Mouse (Mus musculus): Measurements from ENCODE around the gene Gpr4. TPM values are rescaled to one million over a fixed set of nuclear protein-coding genes. Genes with fewer than 3 reads are reported as not detected.
A peak's percentile ranks its signal among the peaks of the same experiment; 100 is the strongest.

Gene Gpr4
- polyA plus RNA-seq, 1 experiment from 2014 or later = 1.7 TPM

- whole genome bisulfite sequencing = 61% methylated on average over 7 of the region's 7 CpGs
- Histone ChIP-seq H3K27ac (replicated peaks) (no peak overlapping the region), H3K4me2 (replicated peaks) (no peak overlapping the region), H3K4me1 (peaks cover 12% of the 10 kb centered on the region; the same call in 1 of the 2 replicates), H3K27me3 (peaks cover 6% of the 10 kb centered on the region; the same call in 1 of the 2 replicates), H3K9me3 (replicated peaks) (no peaks in the 10 kb centered on the region), H3K9ac (no peak overlapping the region), H3K4me3 (replicated peaks) (no peak overlapping the region), H3K36me3 (no peaks in the 10 kb centered on the region)
- ATAC-seq (ENCODE audit: insufficient number of reproducible peaks, low FRiP score, low TSS enrichment, low read depth) = no peak; the same call in 1 of the 2 replicates
Measured at GRCm38 (mm10) chr7:19214369-19214768, 2.0 kb downstream of the Gpr4 start.

- no peaks in the 10 kb centered on the region for H3K9me3 ChIP-seq (replicated peaks)
- no peak overlapping the region for H3K9ac ChIP-seq
- H3K36me3 ChIP-seq = no peaks in the 10 kb centered on the region
- H3K27ac ChIP-seq (replicated peaks) = no peak overlapping the region
- peaks cover 12% of the 10 kb centered on the region; the same call in 1 of the 2 replicates for H3K4me1 ChIP-seq
- H3K27me3 ChIP-seq = peaks cover 6% of the 10 kb centered on the region; the same call in 1 of the 2 replicates
- ATAC-seq (ENCODE audit: insufficient number of reproducible peaks, low FRiP score, low TSS enrichment, low read depth) = no peak
- no peak overlapping the region for H3K4me2 ChIP-seq (replicated peaks)
- 55% methylated on average over 9 of the region's 9 CpGs for WGBS
- no peak overlapping the region for H3K4me3 ChIP-seq (replicated peaks)
Measured at GRCm38 (mm10) chr7:19214940-19215339, 2.6 kb downstream of the Gpr4 start.

GRCm38 (mm10) chr7:19217492-19217891 lies 5.2 kb downstream of the Gpr4 start:
- 66% methylated on average over 5 of the region's 5 CpGs for WGBS
- Histone ChIP-seq H3K9ac (no peak overlapping the region), H3K9me3 (replicated peaks) (no peaks in the 10 kb centered on the region), H3K27ac (replicated peaks) (no peak overlapping the region), H3K27me3 (peaks cover 6% of the 10 kb centered on the region; the same call in 1 of the 2 replicates), H3K4me3 (replicated peaks) (no peak overlapping the region), H3K36me3 (no peaks in the 10 kb centered on the region), H3K4me1 (peaks cover 4% of the 10 kb centered on the region; the same call in 1 of the 2 replicates), H3K4me2 (replicated peaks) (no peak overlapping the region)
- ATAC-seq (ENCODE audit: insufficient number of reproducible peaks, low FRiP score, low TSS enrichment, low read depth) = no peak

GRCm38 (mm10) chr7:19217944-19218343 lies 5.6 kb downstream of the Gpr4 start:
- peaks cover 3% of the 10 kb centered on the region; the same call in 1 of the 2 replicates for H3K4me1 ChIP-seq
- no peak overlapping the region for H3K4me2 ChIP-seq (replicated peaks)
- 13% methylated on average over 3 of the region's 3 CpGs for WGBS
- no peak overlapping the region for H3K27ac ChIP-seq (replicated peaks)
- no peaks in the 10 kb centered on the region for H3K9me3 ChIP-seq (replicated peaks)
- peaks cover 5% of the 10 kb centered on the region; the same call in 1 of the 2 replicates for H3K27me3 ChIP-seq
- H3K4me3 ChIP-seq (replicated peaks) = no peak overlapping the region
- H3K36me3 ChIP-seq = no peaks in the 10 kb centered on the region
- no peak for ATAC-seq (ENCODE audit: insufficient number of reproducible peaks, low FRiP score, low TSS enrichment, low read depth)
- H3K9ac ChIP-seq = no peak overlapping the region

- Histone ChIP-seq H3K9me3 (replicated peaks) (no peaks in the 10 kb centered on the region), H3K27ac (replicated peaks) (no peak overlapping the region), H3K36me3 (no peaks in the 10 kb centered on the region), H3K9ac (no peak overlapping the region), H3K4me2 (replicated peaks) (no peak overlapping the region), H3K4me1 (peaks cover 3% of the 10 kb centered on the region; the same call in 1 of the 2 replicates), H3K4me3 (replicated peaks) (no peak overlapping the region), H3K27me3 (no peaks in the 10 kb centered on the region)
- WGBS = 79% methylated on average over 3 of the region's 3 CpGs
- ATAC-seq (ENCODE audit: insufficient number of reproducible peaks, low FRiP score, low TSS enrichment, low read depth) = no peak
Measured at GRCm38 (mm10) chr7:19220061-19220460, 7.7 kb downstream of the Gpr4 start.

GRCm38 (mm10) chr7:19222189-19222588 lies 9.9 kb downstream of the Gpr4 start:
- Histone ChIP-seq H3K4me3 (replicated peaks) (no peak overlapping the region), H3K36me3 (peaks cover 4% of the 10 kb centered on the region; the same call in 1 of the 2 replicates), H3K27ac (replicated peaks) (no peak overlapping the region), H3K27me3 (no peaks in the 10 kb centered on the region), H3K4me1 (peaks cover 7% of the 10 kb centered on the region), H3K9ac (no peak overlapping the region), H3K4me2 (replicated peaks) (no peak overlapping the region), H3K9me3 (replicated peaks) (no peaks in the 10 kb centered on the region)
- no peak for ATAC-seq (ENCODE audit: insufficient number of reproducible peaks, low FRiP score, low TSS enrichment, low read depth)
- 94% methylated on average over 16 of the region's 16 CpGs for WGBS

GRCm38 (mm10) chr7:19222875-19223274 lies 10.5 kb downstream of the Gpr4 start:
- no peak for ATAC-seq (ENCODE audit: insufficient number of reproducible peaks, low FRiP score, low TSS enrichment, low read depth)
- WGBS = 90% methylated on average over 14 of the region's 14 CpGs

GRCm38 (mm10) chr7:19224933-19225332 lies 12.6 kb downstream of the Gpr4 start:
- WGBS = 79% methylated on average over 4 of the region's 4 CpGs
- no peak overlapping the region for H3K9ac ChIP-seq
- no peak for ATAC-seq (ENCODE audit: insufficient number of reproducible peaks, low FRiP score, low TSS enrichment, low read depth)

More at GRCm38 (mm10) chr7:19222875-19223274, 10.5 kb downstream of the Gpr4 start:
- Histone ChIP-seq H3K27ac (replicated peaks) (no peak overlapping the region), H3K36me3 (peaks cover 4% of the 10 kb centered on the region; the same call in 1 of the 2 replicates), H3K4me1 (peaks cover 10% of the 10 kb centered on the region), H3K27me3 (no peaks in the 10 kb centered on the region), H3K9me3 (replicated peaks) (no peaks in the 10 kb centered on the region), H3K4me2 (replicated peaks) (no peak overlapping the region), H3K4me3 (replicated peaks) (no peak overlapping the region), H3K9ac (no peak overlapping the region)

GRCm38 (mm10) chr7:19226817-19227797 lies 14.8 kb downstream of the Gpr4 start:
- Histone ChIP-seq H3K9ac (peak overlapping the region; percentile 60), H3K36me3 (peaks cover 4% of the 10 kb centered on the region; the same call in 1 of the 2 replicates), H3K9me3 (replicated peaks) (no peaks in the 10 kb centered on the region), H3K4me1 (peaks cover 21% of the 10 kb centered on the region), H3K4me3 (replicated peaks) (peak overlapping the region; percentile 72), H3K27me3 (no peaks in the 10 kb centered on the region), H3K27ac (replicated peaks) (peak overlapping the region; percentile 100), H3K4me2 (replicated peaks) (peak overlapping the region; percentile 81)
- 16% methylated on average over 20 of the region's 20 CpGs for WGBS
- ATAC-seq (ENCODE audit: insufficient number of reproducible peaks, low FRiP score, low TSS enrichment, low read depth) = no peak

More at GRCm38 (mm10) chr7:19224933-19225332, 12.6 kb downstream of the Gpr4 start:
- Histone ChIP-seq H3K4me3 (replicated peaks) (no peak overlapping the region), H3K4me2 (replicated peaks) (no peak overlapping the region), H3K36me3 (peaks cover 4% of the 10 kb centered on the region; the same call in 1 of the 2 replicates), H3K9me3 (replicated peaks) (no peaks in the 10 kb centered on the region), H3K27ac (replicated peaks) (no peak overlapping the region), H3K27me3 (no peaks in the 10 kb centered on the region), H3K4me1 (peaks cover 19% of the 10 kb centered on the region)

- Histone ChIP-seq H3K4me2 (replicated peaks) (peak within 1 kb of the TSS; percentile 81), H3K27ac (replicated peaks) (peak within 1 kb of the TSS; percentile 100), H3K4me3 (replicated peaks) (peak within 1 kb of the TSS; percentile 72), H3K27me3 (no peaks in the 10 kb centered on the region), H3K4me1 (peaks cover 21% of the 10 kb centered on the region), H3K9ac (peak within 1 kb of the TSS; percentile 70), H3K9me3 (replicated peaks) (no peaks in the 10 kb centered on the region), H3K36me3 (peaks cover 11% of the 10 kb centered on the region; the same call in 1 of the 2 replicates)
- under 1% methylated on average over 91 of the region's 91 CpGs for WGBS
- peak; percentile 95 for ATAC-seq (ENCODE audit: insufficient number of reproducible peaks, low FRiP score, low TSS enrichment, low read depth)
Measured at GRCm38 (mm10) chr7:19227883-19228792, 15.8 kb downstream of the Gpr4 start, which contains the start of gene Opa3. Opa3 (plus strand) TSS chr7:19228334.

Data from embryonic facial prominence, embryonic 15.5 days (tissue).